Mouse (Mus musculus): ENCODE results near the gene Sp6.

Sp6 gene

DNA sequence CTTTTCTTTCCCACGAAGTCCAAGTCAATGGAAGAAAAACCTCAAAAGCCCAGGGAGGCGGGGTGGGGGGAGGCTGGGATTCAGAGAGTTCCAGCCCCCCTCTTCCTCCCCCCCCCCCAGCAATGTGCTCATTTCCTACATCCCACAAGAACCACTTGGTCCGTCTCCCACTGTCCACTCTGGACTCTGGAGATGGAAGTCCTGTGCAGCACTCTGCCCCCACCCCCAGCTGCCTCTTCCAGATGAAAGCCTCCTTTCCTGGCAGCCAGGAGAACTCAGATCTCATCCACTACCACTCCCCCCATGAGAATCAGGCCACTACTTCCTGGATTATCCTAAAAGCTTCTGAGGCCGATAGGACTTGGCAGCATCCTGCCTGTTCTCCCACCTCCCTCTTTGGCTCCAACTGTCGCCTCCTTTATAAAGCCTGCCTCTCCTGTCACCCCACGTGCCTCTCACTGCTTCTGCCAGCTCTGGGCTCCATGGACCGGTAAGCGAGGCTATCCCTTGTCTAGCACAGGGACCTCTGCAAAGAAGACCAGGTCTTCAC lies at the start of gene Sp6:
Gene Sp6, plus strand, starts transcription at position 274 of the 550 bp plus-strand sequence.
- no peak for ATAC-seq (ENCODE audit: low TSS enrichment)

DNA sequence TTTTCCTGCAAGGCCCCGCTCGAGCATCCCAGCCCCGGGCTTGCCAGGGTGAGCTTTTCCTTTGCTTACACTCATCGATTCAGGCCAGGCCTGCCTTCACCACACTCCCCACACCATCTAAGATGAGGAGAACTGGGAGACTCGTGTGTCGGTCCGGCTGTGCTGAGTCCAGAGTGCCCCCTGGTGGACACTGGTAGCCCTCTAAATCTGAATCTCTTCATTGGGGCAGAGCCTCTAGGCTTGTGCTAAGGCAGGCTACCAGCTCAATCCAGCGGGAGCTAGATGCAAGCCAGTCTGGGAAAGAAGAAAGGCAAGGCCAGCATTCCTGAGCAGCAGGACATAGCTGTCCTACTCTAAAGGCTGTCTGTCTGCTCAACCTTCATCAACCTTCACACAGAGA lies 49.6 kb upstream of the Sp6 start:
- ATAC-seq (ENCODE audit: low TSS enrichment) = peak; percentile 92

- no peak for ATAC-seq (ENCODE audit: low TSS enrichment)
Measured at GRCm38 (mm10) chr11:96966172-96966571, 47.0 kb upstream of the Sp6 start.

- ATAC-seq (ENCODE audit: low TSS enrichment) = no peak
Measured at GRCm38 (mm10) chr11:96966914-96967543, 46.2 kb upstream of the Sp6 start.

DNA sequence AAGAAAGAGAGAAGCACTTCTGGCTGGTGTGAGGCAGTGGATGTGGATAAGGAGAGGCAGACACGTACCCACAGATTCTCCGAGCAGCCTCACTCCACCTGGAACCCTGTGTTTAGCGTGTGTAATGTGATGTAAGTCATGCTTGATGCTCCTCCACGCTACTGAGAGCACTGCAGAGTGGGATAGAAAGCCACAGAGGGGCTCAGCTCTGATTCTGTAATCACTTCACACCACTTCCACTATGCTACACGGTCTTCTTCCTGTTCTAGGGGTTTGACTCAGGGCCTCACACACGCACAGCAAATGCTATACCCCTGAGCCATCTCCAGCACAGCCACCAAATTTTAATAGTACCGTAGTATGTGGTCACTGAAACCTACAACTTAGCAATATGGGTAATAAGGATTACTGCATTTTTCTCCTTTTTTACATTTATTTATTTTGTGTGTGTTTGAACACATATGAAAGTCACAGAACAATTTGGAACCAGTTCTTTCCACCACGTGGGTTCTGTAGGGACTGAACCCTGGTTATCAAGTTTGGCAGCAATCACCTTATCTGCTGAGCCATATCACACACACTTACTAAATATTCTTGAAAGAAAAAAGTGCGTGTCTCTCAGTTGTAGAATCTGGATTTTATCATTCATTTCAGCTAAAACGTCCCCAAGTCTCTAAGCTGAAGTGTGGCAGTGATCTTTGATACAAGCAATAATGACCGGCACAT lies 45.5 kb upstream of the Sp6 start:
- ATAC-seq (ENCODE audit: low TSS enrichment) = no peak

GRCm38 (mm10) chr11:96968476-96968875 lies 44.7 kb upstream of the Sp6 start:
- ATAC-seq (ENCODE audit: low TSS enrichment) = no peak

- peak; percentile 4; the same call in 1 of the 2 replicates for ATAC-seq (ENCODE audit: low TSS enrichment)
Measured at GRCm38 (mm10) chr11:96969280-96969722, 43.9 kb upstream of the Sp6 start.

DNA sequence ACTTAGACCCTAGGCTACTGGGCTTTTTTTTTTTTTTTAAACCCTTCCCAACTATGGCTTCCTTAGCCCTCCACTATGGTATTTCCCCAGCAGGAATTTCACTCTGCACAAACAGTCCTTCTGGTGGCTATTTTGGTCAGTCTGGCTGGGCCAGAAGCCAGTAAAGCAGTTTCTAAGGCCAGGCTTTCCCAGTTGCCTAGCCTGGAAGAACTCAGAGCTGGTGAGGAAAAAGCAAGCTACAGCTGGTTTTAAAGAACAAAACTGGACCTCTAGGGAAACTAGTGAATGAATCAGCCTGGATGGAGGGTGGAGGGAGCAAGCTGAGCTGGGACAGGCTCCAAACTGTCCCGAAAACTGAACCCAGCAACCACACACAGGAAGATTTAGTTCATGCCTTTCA lies 43.4 kb upstream of the Sp6 start:
- peak; percentile 67 for ATAC-seq (ENCODE audit: low TSS enrichment)

DNA sequence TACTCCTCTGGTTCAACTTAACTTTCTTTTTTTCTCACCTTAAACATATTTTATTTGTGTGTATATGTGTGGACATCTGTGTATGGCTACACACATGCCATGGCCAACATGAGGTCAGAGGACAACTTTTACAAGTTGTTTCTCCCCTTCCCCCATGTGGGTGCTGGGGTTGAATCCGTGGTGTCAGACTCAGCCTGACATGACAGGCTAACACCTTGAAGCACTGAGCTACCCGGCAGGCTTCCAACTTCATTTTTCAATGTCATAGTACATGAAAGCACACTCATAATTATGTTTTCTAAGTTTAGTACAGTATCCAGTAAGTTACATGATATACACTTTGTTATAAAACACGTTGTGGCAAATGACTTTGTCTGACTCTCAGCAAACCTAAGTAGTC lies 42.9 kb upstream of the Sp6 start:
- no peak for ATAC-seq (ENCODE audit: low TSS enrichment)

- ATAC-seq (ENCODE audit: low TSS enrichment) = no peak
Measured at GRCm38 (mm10) chr11:96972906-96973305, 40.3 kb upstream of the Sp6 start.

DNA sequence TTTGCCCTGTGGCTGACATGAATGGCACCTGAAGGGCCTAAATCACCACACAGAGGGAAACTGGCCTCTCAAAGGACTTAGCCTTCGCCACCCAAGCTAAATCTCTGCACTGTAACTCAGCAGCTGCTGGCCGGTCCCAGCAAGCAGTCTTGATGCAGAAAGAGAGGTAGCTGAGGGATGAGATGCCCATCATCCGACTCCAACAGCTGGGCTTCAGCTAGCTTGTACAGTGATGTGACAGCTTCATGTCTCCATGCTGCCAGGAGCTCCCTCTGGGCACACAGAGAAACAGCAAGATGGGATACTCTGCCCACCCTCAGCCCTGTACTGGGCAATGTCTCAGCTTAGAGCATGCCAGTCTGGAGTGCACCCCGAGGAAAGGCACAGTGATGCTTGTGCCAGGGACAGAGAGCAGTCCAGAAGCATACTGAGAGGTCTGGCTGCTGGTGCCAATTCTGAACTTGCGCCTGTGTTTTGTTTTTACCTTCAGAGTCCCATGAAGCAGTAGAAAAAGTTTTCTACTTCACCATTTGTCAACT lies 39.7 kb upstream of the Sp6 start:
- ATAC-seq (ENCODE audit: low TSS enrichment) = no peak

- ATAC-seq (ENCODE audit: low TSS enrichment) = no peak
Measured at GRCm38 (mm10) chr11:96974813-96975212, 38.4 kb upstream of the Sp6 start.

DNA sequence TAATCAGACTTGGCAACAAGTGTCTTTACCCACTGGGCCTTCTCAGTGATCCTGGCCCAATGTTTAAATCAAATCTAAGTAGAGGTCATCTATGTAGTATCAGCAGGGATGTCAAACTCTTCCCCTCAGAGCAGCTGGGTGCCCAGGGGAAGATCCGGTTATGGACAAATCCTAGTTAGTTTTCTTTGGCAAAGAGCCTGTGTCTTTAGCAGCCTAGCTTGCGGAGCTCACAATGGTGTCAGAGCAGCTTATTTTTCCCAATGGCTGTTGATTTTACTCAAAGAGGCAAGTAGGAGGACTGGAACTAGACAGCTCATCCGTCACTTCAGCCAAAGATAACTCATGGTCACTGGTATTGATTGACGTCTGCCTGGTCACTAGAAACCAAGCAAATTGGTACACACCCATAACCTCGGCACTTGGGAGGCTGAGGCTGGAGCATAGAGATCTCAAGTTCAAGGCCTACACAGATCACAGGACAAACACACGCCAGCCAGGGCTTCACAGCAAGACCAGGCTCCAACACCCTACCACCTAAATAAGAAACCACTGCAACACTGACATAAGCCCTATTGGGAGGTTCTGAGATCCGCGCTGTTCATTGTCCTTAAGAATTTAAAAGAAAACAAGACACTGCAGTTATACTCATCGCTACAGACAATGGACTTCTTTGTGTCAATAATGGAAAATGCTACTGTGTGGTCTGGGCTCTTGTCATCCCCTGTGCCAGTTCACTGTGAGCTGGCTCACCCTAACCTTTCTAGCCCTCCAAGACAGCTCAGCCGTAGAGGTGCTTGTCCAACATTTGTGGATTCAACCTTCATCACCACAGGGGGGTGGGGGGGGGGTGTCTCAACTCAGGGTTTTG lies 37.4 kb upstream of the Sp6 start:
- ATAC-seq (ENCODE audit: low TSS enrichment) = no peak

DNA sequence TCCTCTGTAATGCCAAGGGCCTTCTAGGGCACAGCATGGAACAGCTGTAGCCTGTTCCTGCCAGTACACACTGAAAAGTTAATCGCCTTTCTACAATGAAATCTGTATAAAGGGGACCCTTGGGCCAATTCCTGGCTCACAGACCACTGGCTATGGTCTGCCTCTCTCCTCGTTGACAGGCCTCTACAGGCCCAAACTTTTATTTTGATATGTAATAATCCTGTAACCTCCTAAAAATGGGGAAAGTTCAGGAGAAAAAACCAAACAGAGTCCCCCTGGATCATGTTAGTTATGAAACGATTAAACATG lies 36.9 kb upstream of the Sp6 start:
- no peak for ATAC-seq (ENCODE audit: low TSS enrichment)

GRCm38 (mm10) chr11:96976911-96977591 lies 36.1 kb upstream of the Sp6 start:
- peak; percentile 68 for ATAC-seq (ENCODE audit: low TSS enrichment)

- peak; percentile 91 for ATAC-seq (ENCODE audit: low TSS enrichment)
Measured at GRCm38 (mm10) chr11:96977606-96978400, 35.4 kb upstream of the Sp6 start.

GRCm38 (mm10) chr11:96978401-96979246 lies 34.6 kb upstream of the Sp6 start:
- no peak for ATAC-seq (ENCODE audit: low TSS enrichment)

GRCm38 (mm10) chr11:96979329-96979728 lies 33.9 kb upstream of the Sp6 start:
- ATAC-seq (ENCODE audit: low TSS enrichment) = no peak

- ATAC-seq (ENCODE audit: low TSS enrichment) = no peak
Measured at GRCm38 (mm10) chr11:96980021-96980420, 33.2 kb upstream of the Sp6 start.

DNA sequence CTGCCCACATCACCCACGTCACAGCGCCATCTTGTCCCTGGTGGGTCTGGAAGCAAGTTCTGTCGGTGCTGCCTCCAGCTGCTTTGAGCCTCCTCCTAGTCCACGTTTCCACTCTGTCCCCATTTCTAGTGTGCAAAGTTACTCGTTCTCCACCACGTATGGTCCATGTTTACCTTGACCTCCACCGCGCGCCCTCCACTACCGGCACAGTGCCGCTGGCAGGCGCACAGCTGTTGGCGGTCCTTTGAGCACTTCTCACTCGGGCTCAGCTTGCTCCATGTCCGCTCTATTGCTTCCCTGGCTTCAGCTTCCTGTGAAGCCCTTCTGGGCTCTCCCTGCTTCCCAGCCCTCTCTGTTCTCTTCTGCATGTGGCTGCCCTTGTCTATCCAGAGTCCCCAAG lies 31.7 kb upstream of the Sp6 start:
- no peak for ATAC-seq (ENCODE audit: low TSS enrichment)

Measured in frontal cortex, adult (tissue).